Mouse (Mus musculus): ENCODE measurements around the gene Trim17.

The Trim17 gene

DNA sequence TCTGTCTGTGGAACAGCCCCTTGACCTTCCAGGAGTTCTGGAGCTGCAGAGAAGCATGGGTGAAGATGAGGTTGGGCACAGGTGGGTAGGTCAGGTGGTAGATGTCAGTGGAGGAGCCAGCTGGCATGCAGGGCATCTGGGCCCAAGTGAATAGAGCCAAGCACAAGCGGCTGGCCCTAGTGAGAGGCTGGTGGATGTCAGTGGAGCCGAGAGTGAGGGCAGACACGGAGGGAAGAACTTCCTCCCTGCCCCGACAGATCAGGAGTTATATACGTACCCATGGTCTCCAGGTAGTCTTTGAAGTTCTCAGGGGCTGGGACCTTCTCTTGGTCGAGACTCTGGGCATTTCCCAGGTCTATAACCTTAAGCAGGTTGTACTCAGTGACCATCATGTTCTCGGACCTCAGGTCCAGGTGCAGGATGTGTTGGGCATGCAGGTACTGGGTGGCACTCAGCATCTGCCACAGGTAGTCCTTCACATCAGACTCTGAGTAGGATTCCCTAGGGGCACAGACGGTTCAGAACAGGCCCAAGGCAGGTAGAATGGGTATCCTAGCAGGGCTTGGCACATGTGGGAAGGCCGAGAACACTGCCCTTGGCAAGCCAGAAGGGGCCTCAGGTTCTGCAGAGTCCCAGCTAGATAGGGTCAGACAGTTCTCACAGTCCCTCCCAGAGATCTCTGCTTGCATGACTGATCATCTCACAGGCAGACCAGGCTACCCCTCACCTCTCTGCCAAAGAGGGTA is 40.7 kb downstream of the Trim17 start:
- DNase-seq = no peak

DNA sequence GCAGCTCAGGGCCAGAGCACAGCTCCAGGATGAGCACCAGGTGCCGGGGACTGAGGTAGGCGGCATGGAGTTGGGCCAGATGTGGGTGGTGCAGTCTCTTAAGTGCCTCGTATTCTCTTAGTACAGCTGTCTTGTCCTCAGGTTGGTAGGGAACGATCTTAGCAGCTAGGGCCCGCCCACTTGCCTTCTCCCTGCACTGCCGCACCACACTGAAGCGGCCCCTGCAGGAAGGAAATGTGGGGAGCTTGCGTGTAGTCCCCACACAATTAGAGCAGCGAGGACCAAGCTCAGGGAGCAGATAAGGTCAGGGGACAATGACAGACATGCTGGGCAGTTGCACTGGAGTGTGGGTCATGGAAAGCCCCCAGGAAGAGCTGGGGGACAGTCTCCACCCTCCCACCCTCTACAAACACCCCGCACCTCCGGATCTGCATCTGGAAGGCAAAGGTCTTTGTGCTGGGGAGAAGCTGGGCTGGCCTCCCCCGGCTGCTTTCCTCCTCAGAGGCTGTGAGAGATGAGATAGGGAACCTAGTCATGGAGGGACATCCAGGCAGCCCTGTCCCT is 41.4 kb downstream of the Trim17 start:
- DNase-seq = no peak

DNA sequence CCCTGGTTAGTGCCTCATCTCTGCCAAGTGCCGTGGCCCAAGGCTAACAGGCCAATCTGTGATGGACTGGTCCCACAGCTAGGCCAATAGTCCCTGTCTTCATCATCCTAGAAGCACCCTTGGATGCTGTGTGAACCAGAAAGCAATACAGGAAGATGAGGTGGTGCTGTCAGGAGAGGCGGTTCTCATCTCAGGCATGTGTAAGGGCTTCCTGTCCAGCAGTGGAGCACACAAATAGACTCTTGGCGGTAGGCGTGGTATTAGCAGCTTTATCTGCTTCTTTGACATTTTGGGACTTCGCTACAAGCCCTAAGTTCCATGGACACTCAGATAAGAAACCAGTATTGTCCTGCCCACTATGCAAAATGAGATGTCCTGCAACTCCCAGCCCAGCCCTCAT is 43.1 kb downstream of the Trim17 start:
- DNase-seq = no peak

DNA sequence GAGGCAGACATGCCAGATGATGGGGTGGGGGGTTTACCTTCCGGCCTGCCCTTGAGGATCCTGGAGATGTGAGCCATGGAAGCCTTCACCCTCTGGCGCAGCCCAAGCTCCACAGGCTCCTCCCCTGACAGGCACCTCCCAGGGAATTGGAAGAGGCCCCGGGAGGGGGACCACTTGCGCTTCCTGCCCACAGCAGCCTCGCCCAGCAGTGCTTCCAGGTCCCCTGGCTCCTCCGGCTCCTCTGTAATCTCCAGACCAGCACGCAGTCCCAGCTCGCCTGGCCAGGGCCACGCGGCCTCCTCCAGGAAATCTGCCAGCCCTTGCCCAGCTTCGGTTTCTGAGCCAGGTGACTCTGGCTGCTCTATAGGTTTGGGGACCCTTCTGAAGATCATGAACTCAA is 44.7 kb downstream of the Trim17 start:
- DNase-seq = no peak

DNA sequence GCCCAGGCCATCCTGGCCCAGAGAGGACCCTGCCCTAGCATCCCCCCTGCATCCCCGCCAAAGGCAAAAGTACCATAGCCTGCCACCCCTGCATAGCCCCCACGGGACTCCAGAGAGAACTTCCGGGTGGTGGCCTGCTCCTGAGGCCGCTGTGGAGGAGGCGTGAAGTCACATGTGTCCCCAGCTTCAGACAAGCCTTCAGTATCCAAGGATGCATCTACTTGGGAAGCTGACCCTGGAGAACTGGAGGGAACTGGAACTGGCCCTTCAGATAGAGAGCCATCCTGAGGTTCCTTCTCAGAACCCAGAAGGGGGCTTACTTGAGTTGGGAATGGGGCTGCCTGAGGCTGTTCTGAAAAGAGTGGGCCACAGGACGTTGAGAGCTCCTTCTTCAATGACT is 45.3 kb downstream of the Trim17 start:
- DNase-seq = no peak

DNA sequence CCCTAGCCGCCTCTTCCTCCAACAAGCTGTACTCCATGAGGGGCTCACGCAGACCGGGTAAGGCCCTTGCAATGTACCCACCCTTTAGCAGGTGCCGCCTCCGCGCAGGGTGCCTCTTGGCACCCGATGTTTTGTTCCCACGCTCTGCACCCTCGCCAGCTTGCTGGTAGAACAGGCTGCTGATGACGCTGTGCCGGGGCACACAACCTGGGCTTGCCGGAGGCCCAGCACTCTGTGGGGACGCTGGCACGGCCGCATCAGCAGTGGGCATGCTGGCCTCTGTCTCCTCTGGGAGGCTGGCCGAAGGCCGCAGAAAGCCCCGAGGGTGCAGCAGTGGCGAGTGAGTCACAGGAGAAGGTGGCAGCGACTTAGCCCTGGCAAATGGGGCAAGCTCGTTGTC is 46.1 kb downstream of the Trim17 start:
- no peak for DNase-seq

DNA sequence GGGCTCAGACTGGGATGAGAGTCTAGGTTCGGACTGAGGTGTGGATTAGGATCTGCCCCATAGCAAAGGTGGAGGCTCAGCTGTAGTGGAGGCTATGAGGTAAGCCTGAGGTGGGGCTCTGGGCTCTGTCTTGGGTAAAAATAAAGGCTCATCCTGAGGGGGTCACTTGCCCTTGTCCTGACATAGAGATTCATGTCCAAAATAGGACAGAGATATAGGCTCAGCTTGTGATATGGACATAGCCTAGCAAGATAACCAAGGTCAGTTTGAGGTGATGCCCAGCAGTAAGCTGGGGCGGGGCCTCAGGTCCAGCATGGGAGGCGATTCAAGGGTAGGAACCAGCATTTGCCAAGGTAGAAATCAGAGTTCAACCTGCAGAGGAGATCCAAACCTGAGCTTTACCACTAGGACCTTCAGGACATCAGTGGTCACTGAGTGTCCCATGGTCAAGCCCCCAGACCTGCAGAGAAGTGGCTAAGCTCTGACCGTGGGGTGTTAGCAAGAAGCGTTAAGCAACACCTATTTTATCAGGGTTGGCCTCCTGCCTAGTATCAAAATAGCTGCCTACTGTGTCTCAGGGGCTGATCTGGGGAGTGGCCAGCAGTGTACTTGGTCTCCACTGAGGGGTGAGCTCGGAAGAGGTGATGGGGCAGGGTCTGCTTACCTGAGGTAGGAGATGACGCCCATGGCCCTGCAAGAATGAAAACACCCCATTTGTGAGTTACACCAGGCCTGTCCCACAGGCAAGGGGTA is 48.0 kb downstream of the Trim17 start:
- DNase-seq = no peak

DNA sequence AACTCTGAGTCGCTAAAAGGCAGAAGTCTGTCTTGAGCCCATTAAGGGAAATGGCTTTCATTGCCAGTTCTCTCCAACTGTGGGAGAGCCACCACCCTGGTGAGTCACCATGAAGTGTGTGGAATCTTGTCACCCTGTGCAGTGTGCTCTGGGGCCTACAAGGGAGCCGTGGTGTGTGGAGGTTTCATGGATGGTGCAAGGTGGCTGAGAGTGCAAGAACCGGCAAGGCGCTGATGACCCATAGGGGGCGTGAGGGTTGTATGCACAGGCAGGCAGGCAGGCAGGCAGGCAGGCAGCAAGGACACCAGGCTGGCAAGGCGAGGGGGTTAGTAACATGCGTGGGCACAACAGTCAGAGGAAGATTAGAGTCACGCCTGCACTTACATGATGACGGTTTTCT is 60.6 kb downstream of the Trim17 start:
- DNase-seq = no peak
